Mouse (Mus musculus) heart, adult 2 months (tissue): ENCODE data around the gene Gcfc2.

Experiments
- CTCF ChIP-seq: fragments of 200-600 bp; IDR thresholded peaks from 2 replicates; pipeline ENCODE4 v1.8.1; 2022; ENCODE audit warnings: antibody characterized with exemption, mild to moderate bottlenecking, moderate library complexity
- POLR2A ChIP-seq: fragments of 200-500 bp; IDR thresholded peaks from 2 replicates; pipeline ENCODE4 v1.6.1; 2011; ENCODE audit warnings: mild to moderate bottlenecking, low read depth, low read length, control low read depth; ENCODE audit not compliant: insufficient read depth

DNA sequence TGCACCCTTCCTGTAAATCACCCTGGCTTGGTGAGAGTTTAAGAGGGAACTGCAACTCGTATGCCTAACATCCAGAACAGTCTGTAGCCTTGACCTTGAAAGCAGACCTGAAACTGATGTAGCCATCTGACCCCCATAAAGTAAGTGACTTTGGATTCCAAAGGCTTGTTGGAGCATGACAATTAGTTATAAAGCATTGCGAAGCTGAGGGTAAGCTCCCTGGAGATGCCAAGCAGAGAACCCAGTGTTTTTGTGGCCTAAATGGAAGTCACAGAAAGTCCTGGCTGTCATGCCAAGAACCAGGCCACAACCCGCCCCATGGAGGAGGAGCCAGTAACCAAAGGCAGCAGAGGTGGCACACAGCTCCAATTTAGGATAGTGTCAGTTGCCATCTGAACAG lies 64.1 kb downstream of the Gcfc2 start:
- TF ChIP-seq POLR2A (no peak), CTCF (no peak)
